Mouse (Mus musculus): Measurements from ENCODE around the gene Ptk6. TPM values are rescaled to one million over a fixed set of nuclear protein-coding genes. Genes with fewer than 3 reads are reported as not detected.
A peak's percentile ranks its signal among the peaks of the same experiment; 100 is the strongest.

Ptk6 gene
- total RNA-seq (2012; rRNA removed) (not detected in 2 replicates), polyA plus RNA-seq (2012; ENCODE audit: insufficient read depth in 1 of 2, insufficient read length in 2 of 2, low read depth in 1 of 2, low replicate concordance in 2 of 2, missing spikeins in 1 of 2) (not detected)

DNA sequence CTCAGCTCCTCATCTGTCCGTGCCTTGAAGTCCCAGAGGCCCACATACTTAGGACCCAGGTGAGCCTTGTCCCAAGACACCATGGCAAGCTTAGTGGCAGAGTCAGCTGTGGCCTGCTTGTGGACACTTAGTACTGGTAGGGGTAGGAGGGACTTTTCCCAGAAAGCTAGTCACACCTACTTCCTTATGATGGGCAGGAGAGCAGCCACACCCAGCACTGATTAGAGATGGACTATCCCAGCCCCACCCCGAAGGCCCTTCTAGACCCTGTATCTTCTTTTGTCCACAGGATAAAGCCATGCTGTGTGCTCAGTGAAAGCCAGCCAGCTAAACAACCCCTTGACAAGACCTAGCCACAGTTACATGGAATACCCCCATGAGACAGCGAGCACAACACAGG is at the start of gene Ptk6:
Gene Ptk6, minus strand, starts transcription at position 368 of the 400 bp plus-strand sequence.
- Histone ChIP-seq H3K4me3 (ENCODE audit: control insufficient read depth in 1 of 2, insufficient read depth in 1 of 2, low read depth in 2 of 2, low read length in 2 of 2) (no peak within 1 kb of the TSS), H3K36me3 (ENCODE audit: control insufficient read depth in 1 of 2, insufficient read depth in 2 of 2, low read length in 2 of 2) (no peaks in the 10 kb centered on the region), H3K79me2 (ENCODE audit: control insufficient read depth, insufficient read depth, low read length, poor library complexity) (no peaks in the 10 kb centered on the region), H3K27me3 (ENCODE audit: control insufficient read depth in 1 of 2, insufficient read depth in 2 of 2, low read length in 2 of 2) (peaks cover 3 to 4% of the 10 kb centered on the region in 2 experiments), H3K9ac (ENCODE audit: control insufficient read depth, low read depth, low read length, poor library complexity, severe bottlenecking) (no peak within 1 kb of the TSS), H3K27ac (ENCODE audit: control insufficient read depth, low read depth, low read length) (no peak within 1 kb of the TSS), H3K9me3 (replicated peaks; ENCODE audit: insufficient read depth, low read length) (no peaks in the 10 kb centered on the region), H3K4me1 (ENCODE audit: control insufficient read depth in 1 of 2, insufficient read depth in 2 of 2, low read length in 2 of 2) (no peaks in the 10 kb centered on the region)
- DNase-seq (ENCODE audit: low read depth, low spot score), result no peak
- no peak for TF ChIP-seq GATA1 (IDR thresholded peaks at IDR 0.05; ENCODE audit: low read depth, low read length)

- TF ChIP-seq TBP (IDR thresholded peaks at IDR 0.05; ENCODE audit: low read depth, low read length) (peak; percentile 38; the same call in 1 of the 2 replicates), ELF1 (IDR thresholded peaks at IDR 0.05; ENCODE audit: low read depth, low read length) (no peak)
- no peaks in the 10 kb centered on the region for H3K36me3 ChIP-seq (ENCODE audit: control insufficient read depth in 1 of 2, insufficient read depth in 2 of 2, low read length in 2 of 2)
- H3K27ac ChIP-seq (ENCODE audit: control insufficient read depth, low read depth, low read length), result no peak overlapping the region
- H3K9me3 ChIP-seq (replicated peaks; ENCODE audit: insufficient read depth, low read length), result no peaks in the 10 kb centered on the region
- no peaks in the 10 kb centered on the region for H3K27me3 ChIP-seq (ENCODE audit: control insufficient read depth in 1 of 2, insufficient read depth in 2 of 2, low read length in 2 of 2)
- H3K9ac ChIP-seq (ENCODE audit: control insufficient read depth, low read depth, low read length, poor library complexity, severe bottlenecking), result no peak overlapping the region
- no peak overlapping the region for H3K4me3 ChIP-seq (ENCODE audit: control insufficient read depth in 1 of 2, insufficient read depth in 1 of 2, low read depth in 2 of 2, low read length in 2 of 2)
- H3K4me1 ChIP-seq (ENCODE audit: control insufficient read depth in 1 of 2, insufficient read depth in 2 of 2, low read length in 2 of 2), result no peaks in the 10 kb centered on the region
- DNase-seq (ENCODE audit: low read depth, low spot score), result no peak
- no peaks in the 10 kb centered on the region for H3K79me2 ChIP-seq (ENCODE audit: control insufficient read depth, insufficient read depth, low read length, poor library complexity)
Measured at GRCm38 (mm10) chr2:181251841-181252240, 49.3 kb upstream of the Ptk6 start.

DNA sequence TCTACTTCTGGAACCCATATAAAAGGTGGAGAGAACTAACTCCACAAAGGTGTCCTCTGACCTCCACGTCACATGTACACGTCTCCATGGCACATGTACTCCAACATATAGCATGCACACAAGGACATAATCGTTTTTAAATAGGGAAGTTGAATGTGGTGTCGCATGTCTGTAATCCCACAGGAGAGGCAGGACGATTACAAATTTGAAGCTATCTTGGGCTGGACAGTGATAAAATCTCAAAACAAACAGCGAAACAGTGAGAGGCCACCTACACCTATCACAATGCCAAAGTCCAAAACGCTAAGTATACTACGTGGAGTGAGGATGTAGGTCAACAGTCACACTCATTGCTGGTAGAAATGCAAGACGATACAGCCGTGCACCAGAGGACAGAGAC is 46.6 kb upstream of the Ptk6 start:
- peaks cover 0 to 7% of the 10 kb centered on the region in 2 experiments; a peak in 2 of 4 replicates for H3K36me3 ChIP-seq (ENCODE audit: control insufficient read depth in 1 of 2, insufficient read depth in 2 of 2, low read length in 2 of 2)
- no peaks in the 10 kb centered on the region for H3K27me3 ChIP-seq (ENCODE audit: control insufficient read depth in 1 of 2, insufficient read depth in 2 of 2, low read length in 2 of 2)
- H3K9ac ChIP-seq (ENCODE audit: control insufficient read depth, low read depth, low read length, poor library complexity, severe bottlenecking), result no peak overlapping the region
- TF ChIP-seq E2F4 (IDR thresholded peaks at IDR 0.05; ENCODE audit: borderline replicate concordance, low read depth, low read length), result no peak
- TF ChIP-seq ZMIZ1 (IDR thresholded peaks at IDR 0.05; ENCODE audit: low read depth, low read length), result no peak
- TF ChIP-seq ELF1 (IDR thresholded peaks at IDR 0.05; ENCODE audit: low read depth, low read length), result no peak
- TF ChIP-seq KAT2A (conservative IDR thresholded peaks at IDR 0.05; ENCODE audit: low read depth, low read length), result no peak
- TF ChIP-seq USF1 (IDR thresholded peaks at IDR 0.05; ENCODE audit: low read depth, low read length), result no peak
- no peak for TF ChIP-seq RCOR1 (IDR thresholded peaks at IDR 0.05; ENCODE audit: low read depth, low read length)
- TF ChIP-seq GABPA (IDR thresholded peaks at IDR 0.05; ENCODE audit: low read depth, low read length), result no peak
- no peak for TF ChIP-seq TCF12 (IDR thresholded peaks at IDR 0.05; ENCODE audit: low read depth, low read length)
- TF ChIP-seq POLR2AphosphoS5 (IDR thresholded peaks at IDR 0.05; ENCODE audit: borderline replicate concordance, low read depth, low read length), result no peak
- TF ChIP-seq CHD2 (IDR thresholded peaks at IDR 0.05; ENCODE audit: low read length), result no peak
- TF ChIP-seq MYC (IDR thresholded peaks at IDR 0.05; ENCODE audit: low read depth, low read length), result no peak
- no peak for TF ChIP-seq MXI1 (IDR thresholded peaks at IDR 0.05; ENCODE audit: low read depth, low read length)
- no peak for TF ChIP-seq MAZ (IDR thresholded peaks at IDR 0.05; ENCODE audit: low read depth, low read length)
- TF ChIP-seq CHD1 (IDR thresholded peaks at IDR 0.05; ENCODE audit: low read depth, low read length), result no peak
- no peak for TF ChIP-seq JUND (IDR thresholded peaks at IDR 0.05; ENCODE audit: low read depth, low read length)
- TF ChIP-seq POLR2AphosphoS2 (IDR thresholded peaks at IDR 0.05; ENCODE audit: low read length), result no peak
- TF ChIP-seq CTCF (IDR thresholded peaks at IDR 0.05 in 2 of 3, conservative IDR thresholded peaks at IDR 0.05 in 1 of 3; ENCODE audit: control insufficient read depth in 1 of 3, insufficient read depth in 1 of 3, low read depth in 2 of 3, low read length in 3 of 3, poor library complexity in 1 of 3, severe bottlenecking in 1 of 3), result no peak
- no peak for TF ChIP-seq GATA1 (IDR thresholded peaks at IDR 0.05; ENCODE audit: low read depth, low read length)
- no peak for TF ChIP-seq MYB (IDR thresholded peaks at IDR 0.05; ENCODE audit: low read depth, low read length)
- no peak overlapping the region for H3K4me3 ChIP-seq (ENCODE audit: control insufficient read depth in 1 of 2, insufficient read depth in 1 of 2, low read depth in 2 of 2, low read length in 2 of 2)
- no peak overlapping the region for H3K27ac ChIP-seq (ENCODE audit: control insufficient read depth, low read depth, low read length)
- H3K9me3 ChIP-seq (replicated peaks; ENCODE audit: insufficient read depth, low read length), result no peaks in the 10 kb centered on the region
- H3K79me2 ChIP-seq (ENCODE audit: control insufficient read depth, insufficient read depth, low read length, poor library complexity), result no peaks in the 10 kb centered on the region
- H3K4me1 ChIP-seq (ENCODE audit: control insufficient read depth in 1 of 2, insufficient read depth in 2 of 2, low read length in 2 of 2), result peaks cover 2 to 4% of the 10 kb centered on the region in 2 experiments
- DNase-seq (ENCODE audit: low read depth, low spot score), result no peak
